Mouse (Mus musculus) heart, embryonic 11.5 days (tissue): ENCODE measurements around the gene Knstrn. TPM values are rescaled to one million over a fixed set of nuclear protein-coding genes. Genes with fewer than 3 reads are reported as not detected.

Experiments
- ATAC-seq: fragments of 200-750 bp; cut with Nextera tagmentation; replicated peaks from 2 replicates; pipeline ENCODE4 v1.8.0; 2017; ENCODE audit warnings: moderate library complexity; ENCODE audit not compliant: insufficient number of reproducible peaks, low FRiP score, low TSS enrichment
- H3K27ac ChIP-seq: fragments of 300-500 bp; sonication (generic); 2 replicates; pipeline ENCODE4 v1.5.1; 2014; ENCODE audit warnings: mild to moderate bottlenecking, low read depth, low read length
- H3K27me3 ChIP-seq: fragments of 300-500 bp; sonication (generic); 2 replicates; pipeline ENCODE4 v1.6.1; 2014; ENCODE audit warnings: mild to moderate bottlenecking, low read length, mixed read lengths; ENCODE audit not compliant: control insufficient read depth, insufficient read depth
- H3K36me3 ChIP-seq: fragments of 300-500 bp; sonication (generic); 2 replicates; pipeline ENCODE4 v1.6.1; 2014; ENCODE audit warnings: mild to moderate bottlenecking, low read length, moderate library complexity, mixed read lengths; ENCODE audit not compliant: control insufficient read depth, insufficient read depth
- H3K4me1 ChIP-seq: fragments of 300-500 bp; sonication (generic); 2 replicates; pipeline ENCODE4 v1.6.1; 2014; ENCODE audit warnings: low read length; ENCODE audit not compliant: control insufficient read depth, insufficient read depth
- H3K4me2 ChIP-seq: fragments of 300-500 bp; sonication (generic); 2 replicates; pipeline ENCODE4 v1.6.1; 2014; ENCODE audit warnings: mild to moderate bottlenecking, moderate library complexity
- H3K4me3 ChIP-seq: fragments of 300-500 bp; sonication (generic); 2 replicates; pipeline ENCODE4 v1.5.1; 2014; ENCODE audit warnings: low read depth, low read length
- H3K9ac ChIP-seq: fragments of 300-500 bp; sonication (generic); 2 replicates; pipeline ENCODE4 v1.6.1; 2014; ENCODE audit warnings: mild to moderate bottlenecking, low read depth, low read length, moderate library complexity
- H3K9me3 ChIP-seq: fragments of 300-500 bp; sonication (generic); replicated peaks from 2 replicates; pipeline ENCODE4 v1.6.1; 2016; ENCODE audit warnings: low read length; ENCODE audit not compliant: control insufficient read depth
- WGBS: fragments of 180-500 bp; shearing (Covaris S2); extraction: QIAGEN DNeasy Blood & Tissue Kit; methylation state at CpG from one replicate; pipeline ENCODE4 v1.1.7; 2014; ENCODE audit not compliant: insufficient replicate concordance; 5-methylcytosine and 5-hydroxymethylcytosine counted together
- polyA plus RNA-seq: library from polyadenylated mRNA; unstranded; fragments of >200 nt; fragmentation: Nextera tagmentation; extraction: Ambion mirVana; gene quantifications from 2 replicates; pipeline ENCODE4 v1.2.1, GENCODE M21; 2014

The Knstrn gene
- polyA plus RNA-seq, 1 experiment from 2014 or later = 135 TPM

DNA sequence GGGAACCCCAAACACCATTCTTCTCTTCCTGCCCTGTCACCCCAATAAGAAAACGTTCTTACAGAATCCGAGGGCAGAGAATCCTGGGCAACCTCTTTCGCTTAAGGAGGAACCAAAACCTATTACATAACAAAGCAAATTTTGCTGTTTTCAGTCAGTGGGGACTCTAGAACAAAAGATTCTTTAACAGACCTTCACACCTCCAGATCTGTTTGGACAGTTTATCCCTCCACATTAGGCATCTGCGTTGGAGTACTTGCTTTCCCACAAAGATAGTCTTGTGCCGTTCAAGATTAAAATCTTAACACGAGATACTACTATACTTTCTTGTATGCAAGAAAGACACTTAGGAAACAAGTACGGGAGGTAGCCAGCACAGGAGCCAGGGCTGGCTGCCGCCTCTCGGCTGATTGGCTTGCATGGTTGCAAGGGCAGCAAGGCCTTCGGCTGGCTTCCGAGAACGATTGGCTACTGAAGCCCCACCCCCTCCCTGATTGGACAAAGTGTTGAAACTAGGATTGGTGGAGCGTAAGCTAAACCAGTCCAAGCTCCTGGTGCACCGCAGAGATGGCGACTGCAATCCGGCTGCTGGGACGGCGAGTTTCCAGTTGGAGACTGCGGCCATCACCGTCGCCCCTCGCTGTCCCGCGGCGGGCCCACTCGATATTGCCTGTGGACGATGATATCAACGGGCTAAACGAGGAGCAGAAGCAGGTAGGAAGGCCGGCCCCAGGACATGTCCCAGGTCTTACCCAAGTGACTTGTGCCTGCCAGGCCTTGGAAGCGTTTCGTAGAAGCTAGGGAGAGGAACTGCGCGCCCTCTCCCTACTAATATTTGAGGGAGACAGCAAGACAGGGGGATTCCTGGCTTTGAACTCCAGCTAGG, 47.9 kb downstream of the Knstrn start, which contains the start of gene Ivd:
TSS of gene Ivd (plus strand) at position 501 of the 886 bp plus-strand sequence.
- no peaks in the 10 kb centered on the region for H3K27me3 ChIP-seq
- peak within 1 kb of the TSS; percentile 75 for H3K4me2 ChIP-seq
- peak within 1 kb of the TSS; percentile 78 for H3K9ac ChIP-seq
- H3K36me3 ChIP-seq = no peaks in the 10 kb centered on the region
- WGBS = under 1% methylated on average over 34 of the region's 34 CpGs
- peak within 1 kb of the TSS; percentile 4; the same call in 1 of the 2 replicates for H3K27ac ChIP-seq
- no peaks in the 10 kb centered on the region for H3K4me1 ChIP-seq
- peak within 1 kb of the TSS; percentile 56 for H3K4me3 ChIP-seq
- H3K9me3 ChIP-seq = no peaks in the 10 kb centered on the region
- ATAC-seq = peak; percentile 97

DNA sequence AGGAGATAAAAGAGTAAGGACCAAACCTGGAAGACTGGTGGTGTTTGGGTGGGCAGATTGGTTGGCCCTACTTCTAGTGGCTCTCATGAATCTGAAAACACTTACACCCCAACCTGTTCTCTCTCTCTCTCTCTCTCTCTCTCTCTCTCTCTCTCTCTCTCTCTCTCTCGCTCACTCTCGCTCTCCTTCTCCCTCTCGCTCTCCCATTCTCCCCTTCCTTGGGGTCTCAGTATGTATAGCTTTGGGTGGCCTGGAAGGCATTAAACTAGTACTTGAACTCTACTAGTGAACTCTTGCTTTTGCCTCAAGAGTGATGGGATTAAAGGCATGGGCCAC, 48.5 kb downstream of the Knstrn start:
- Histone ChIP-seq H3K27ac (0 out of 2 replicates have a peak overlapping the region, but pooled peaks have one; percentile 4), H3K9me3 (no peaks in the 10 kb centered on the region)

DNA sequence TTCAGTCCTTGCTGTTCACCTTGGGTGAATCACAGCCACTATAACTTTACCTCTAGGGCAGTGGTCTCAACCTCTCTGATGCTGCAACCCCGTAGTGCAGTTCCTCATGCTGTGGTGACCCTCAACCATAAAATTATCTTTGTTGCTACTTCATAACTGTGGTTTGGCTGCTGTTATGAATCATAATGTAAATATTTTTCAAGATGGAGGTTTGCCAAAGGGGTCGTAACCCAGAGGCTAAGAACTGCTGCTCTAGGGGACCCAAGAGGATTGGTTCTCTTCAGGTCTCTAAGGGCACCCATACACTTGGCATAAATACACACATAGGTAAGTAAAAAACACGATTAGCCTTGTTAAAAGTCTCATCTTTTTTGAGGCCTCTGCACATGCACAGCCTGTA, 56.8 kb downstream of the Knstrn start:
- Histone ChIP-seq H3K27me3 (no peaks in the 10 kb centered on the region), H3K9ac (no peak overlapping the region), H3K4me3 (no peak overlapping the region), H3K4me1 (no peaks in the 10 kb centered on the region), H3K36me3 (no peaks in the 10 kb centered on the region; the same call in 1 of the 2 replicates), H3K4me2 (no peak overlapping the region), H3K9me3 (no peaks in the 10 kb centered on the region), H3K27ac (no peak overlapping the region)
- WGBS = 84% methylated on average over 3 of the region's 3 CpGs
- ATAC-seq = no peak

More for the DNA sequence above, 48.5 kb downstream of the Knstrn start:
- no peaks in the 10 kb centered on the region for H3K4me1 ChIP-seq
- 34% methylated on average over 3 of the region's 3 CpGs for WGBS
- H3K4me3 ChIP-seq = peak overlapping the region; percentile 56
- peak overlapping the region; percentile 78 for H3K9ac ChIP-seq
- H3K27me3 ChIP-seq = no peaks in the 10 kb centered on the region
- H3K4me2 ChIP-seq = peak overlapping the region; percentile 75
- no peaks in the 10 kb centered on the region for H3K36me3 ChIP-seq
- ATAC-seq = no peak

DNA sequence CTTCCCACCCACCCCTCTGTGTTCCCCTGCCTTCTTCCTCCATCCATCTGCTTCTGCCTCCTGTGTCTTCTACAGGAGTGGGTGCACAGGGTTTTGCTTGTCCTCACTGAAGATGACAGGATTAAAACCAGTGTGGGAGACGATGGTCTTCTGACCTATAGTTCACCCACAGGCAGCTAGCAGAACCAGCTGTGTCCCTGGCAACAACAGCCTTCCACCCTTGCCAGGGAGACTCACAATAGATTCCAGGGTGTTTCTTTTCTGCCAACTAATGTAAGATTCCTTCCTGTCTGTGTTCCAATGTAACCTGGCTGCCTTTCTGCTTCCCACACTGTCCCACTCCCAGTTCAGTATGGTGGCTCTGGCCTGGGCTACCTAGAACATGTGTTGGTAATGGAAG, 57.2 kb downstream of the Knstrn start:
- Histone ChIP-seq H3K9ac (no peak overlapping the region), H3K4me3 (no peak overlapping the region), H3K36me3 (no peaks in the 10 kb centered on the region; the same call in 1 of the 2 replicates), H3K4me1 (no peaks in the 10 kb centered on the region), H3K27me3 (no peaks in the 10 kb centered on the region), H3K4me2 (no peak overlapping the region), H3K9me3 (no peaks in the 10 kb centered on the region), H3K27ac (no peak overlapping the region)
- ATAC-seq = no peak
- 81% methylated on average over 1 of the region's 1 CpGs for WGBS

DNA sequence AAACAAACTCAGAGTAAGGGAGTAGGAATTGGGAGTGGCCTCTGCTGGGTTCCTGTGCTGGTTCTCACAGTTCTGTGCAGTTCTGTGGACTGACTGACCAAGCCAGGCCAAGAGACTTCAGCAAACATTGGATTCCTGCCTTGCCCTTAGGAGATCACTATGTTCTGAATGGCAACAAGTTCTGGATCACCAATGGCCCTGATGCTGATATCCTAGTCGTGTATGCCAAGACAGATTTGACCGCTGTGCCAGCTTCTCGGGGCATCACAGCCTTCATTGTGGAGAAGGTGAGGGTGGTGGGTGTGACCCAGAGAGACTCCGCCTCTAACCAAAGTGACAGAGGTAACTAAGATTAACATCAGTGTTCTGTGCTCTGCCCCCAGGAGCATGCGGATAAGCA, 59.2 kb downstream of the Knstrn start:
- 84% methylated on average over 5 of the region's 5 CpGs for WGBS

DNA sequence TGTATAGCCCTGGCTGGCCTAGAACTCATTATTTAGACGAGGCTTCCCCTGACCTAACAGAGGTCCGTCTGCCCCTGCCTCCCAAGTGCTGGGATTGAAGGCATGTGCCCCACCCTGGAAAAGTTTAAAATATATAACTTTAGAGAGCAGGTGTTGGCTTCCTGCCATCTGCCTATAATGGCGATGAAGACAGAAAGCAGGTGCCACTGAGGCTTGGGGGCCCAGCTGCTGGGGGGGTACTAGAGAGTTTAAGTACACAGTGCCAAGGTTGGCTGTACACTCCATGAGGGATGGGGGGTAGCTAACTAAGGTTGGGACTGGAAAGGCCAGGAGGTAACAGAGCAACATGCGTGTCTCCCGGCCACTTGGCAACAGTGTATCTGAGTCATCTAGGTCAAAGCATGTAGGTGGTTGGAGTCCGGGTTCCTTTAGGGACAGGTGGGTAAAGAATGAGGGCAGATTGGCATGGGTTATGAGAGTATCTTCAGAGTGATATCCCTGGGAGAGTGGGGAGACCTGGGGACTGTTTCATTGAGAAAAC, 60.2 kb downstream of the Knstrn start:
- Histone ChIP-seq H3K27me3 (no peaks in the 10 kb centered on the region), H3K27ac (no peak overlapping the region), H3K4me3 (no peak overlapping the region), H3K4me1 (no peaks in the 10 kb centered on the region), H3K4me2 (no peak overlapping the region), H3K36me3 (peaks cover 6% of the 10 kb centered on the region; the same call in 1 of the 2 replicates), H3K9ac (no peak overlapping the region), H3K9me3 (no peaks in the 10 kb centered on the region)
- WGBS = 81% methylated on average over 6 of the region's 6 CpGs
- no peak for ATAC-seq

More for the DNA sequence above, 59.2 kb downstream of the Knstrn start:
- Histone ChIP-seq H3K27ac (no peak overlapping the region), H3K9me3 (no peaks in the 10 kb centered on the region), H3K36me3 (peaks cover 5% of the 10 kb centered on the region; the same call in 1 of the 2 replicates), H3K4me3 (no peak overlapping the region), H3K4me1 (no peaks in the 10 kb centered on the region), H3K9ac (no peak overlapping the region), H3K27me3 (no peaks in the 10 kb centered on the region), H3K4me2 (no peak overlapping the region)
- ATAC-seq = no peak

DNA sequence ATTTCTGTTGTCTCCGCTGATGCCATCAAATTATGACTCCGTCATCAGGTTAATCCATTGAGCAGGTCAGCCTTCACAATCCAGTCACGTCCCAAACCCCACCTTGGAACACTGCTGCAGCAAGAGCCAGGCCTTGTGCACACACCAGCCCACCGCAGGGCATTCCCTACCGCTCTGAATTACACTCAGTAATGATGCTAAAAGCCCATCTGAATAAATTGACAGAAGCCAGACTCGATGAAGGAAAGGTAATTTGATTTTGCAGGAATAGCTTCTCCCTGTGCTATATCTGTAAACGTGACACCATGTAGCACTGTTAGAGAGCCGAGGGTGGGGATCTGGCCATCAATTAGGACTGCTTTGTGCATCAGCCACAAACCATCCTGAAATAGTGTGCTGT, 61.5 kb downstream of the Knstrn start:
- no peaks in the 10 kb centered on the region for H3K27me3 ChIP-seq
- no peak for ATAC-seq
- no peak overlapping the region for H3K9ac ChIP-seq
- H3K9me3 ChIP-seq = no peaks in the 10 kb centered on the region
- no peak overlapping the region for H3K27ac ChIP-seq
- H3K4me3 ChIP-seq = no peak overlapping the region
- 87% methylated on average over 8 of the region's 8 CpGs for WGBS
- H3K36me3 ChIP-seq = peaks cover 6% of the 10 kb centered on the region; the same call in 1 of the 2 replicates
- H3K4me2 ChIP-seq = no peak overlapping the region
- H3K4me1 ChIP-seq = no peaks in the 10 kb centered on the region

DNA sequence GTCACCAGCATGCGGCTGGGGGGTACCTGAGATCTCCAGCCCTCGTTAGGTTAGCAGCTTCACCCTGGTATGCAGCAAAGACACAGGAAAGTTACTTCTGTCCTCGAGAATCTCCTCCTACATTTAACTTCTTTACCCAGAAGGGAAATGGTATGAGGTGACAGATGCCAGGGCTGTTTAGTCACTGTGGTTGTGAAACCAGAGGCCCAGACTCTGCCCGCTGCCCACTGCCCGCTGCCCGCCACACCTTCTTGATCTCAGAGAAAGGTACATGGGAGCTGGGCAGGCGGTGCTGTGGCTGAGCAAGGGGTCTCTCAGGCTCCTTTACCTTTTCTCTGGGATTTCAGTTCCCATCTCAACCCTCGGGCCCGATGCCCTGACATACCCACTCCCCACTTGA, 62.6 kb downstream of the Knstrn start:
- ATAC-seq = no peak
- peaks cover 6% of the 10 kb centered on the region; the same call in 1 of the 2 replicates for H3K36me3 ChIP-seq

More for the DNA sequence above, 62.6 kb downstream of the Knstrn start:
- H3K4me3 ChIP-seq = no peak overlapping the region
- H3K27me3 ChIP-seq = no peaks in the 10 kb centered on the region
- no peaks in the 10 kb centered on the region for H3K9me3 ChIP-seq
- no peak overlapping the region for H3K9ac ChIP-seq
- H3K4me2 ChIP-seq = no peak overlapping the region
- H3K27ac ChIP-seq = no peak overlapping the region
- WGBS = 86% methylated on average over 9 of the region's 9 CpGs
- 0 out of 2 replicates have a peak, but pooled peaks cover 5% of the 10 kb centered on the region for H3K4me1 ChIP-seq
